Mouse (Mus musculus): ENCODE results near the gene Nog.

Nog gene

GRCm38 (mm10) chr11:89267520-89267919 lies 34.6 kb downstream of the Nog start:
- DNase-seq (ENCODE audit: low spot score): no peak

GRCm38 (mm10) chr11:89265080-89265479 lies 37.1 kb downstream of the Nog start:
- DNase-seq (ENCODE audit: low spot score): no peak

- no peak for DNase-seq (ENCODE audit: low spot score)
These were observed 42.7 kb downstream of the Nog start for GRCm38 (mm10) chr11:89259338-89259915.

GRCm38 (mm10) chr11:89257893-89258292 lies 44.2 kb downstream of the Nog start:
- DNase-seq (ENCODE audit: low spot score): no peak

GRCm38 (mm10) chr11:89253973-89254372 lies 48.2 kb downstream of the Nog start:
- no peak for DNase-seq (ENCODE audit: low spot score)

All from spleen, adult 12 weeks (tissue).